Mouse (Mus musculus): ENCODE measurements around the gene Lipt1.

GRCm38 (mm10) chr1:37916393-37916792 is 44.9 kb downstream of the Lipt1 start, which contains the start of gene Lyg2:
- TF ChIP-seq CTCF (IDR thresholded peaks at IDR 0.05; ENCODE audit: low read depth) (no peak), EP300 (IDR thresholded peaks at IDR 0.05; ENCODE audit: low read depth) (no peak)

Data from liver, embryonic 14.5 days (tissue).